Mouse (Mus musculus) hindbrain, postnatal 0 days (tissue): ENCODE results near the gene Sars. TPM values are rescaled to one million over a fixed set of nuclear protein-coding genes. Genes with fewer than 3 reads are reported as not detected.

Experiments used
- ATAC-seq: fragments of 200-750 bp; cut with Nextera tagmentation; 2 replicates; pipeline ENCODE4 v1.8.0; 2017; ENCODE audit warnings: mild to moderate bottlenecking, moderate TSS enrichment, moderate library complexity
- DNase-seq: peaks from one replicate; pipeline ENCODE4 v3.0.0-alpha.2; 2015; ENCODE audit warnings: low spot score
- H3K27ac ChIP-seq: fragments of 300-500 bp; sonication (generic); 2 replicates; pipeline ENCODE4 v1.5.1; 2014; ENCODE audit warnings: mild to moderate bottlenecking
- H3K27me3 ChIP-seq: fragments of 300-500 bp; sonication (generic); 2 replicates; pipeline ENCODE4 v1.6.1; 2014; ENCODE audit warnings: low read length, mixed read lengths; ENCODE audit not compliant: insufficient read depth
- H3K36me3 ChIP-seq: fragments of 300-500 bp; sonication (generic); 2 replicates; pipeline ENCODE4 v1.6.1; 2014; ENCODE audit warnings: low read length, mixed read lengths; ENCODE audit not compliant: insufficient read depth
- H3K4me1 ChIP-seq: fragments of 300-500 bp; sonication (generic); 2 replicates; pipeline ENCODE4 v1.6.1; 2014; ENCODE audit warnings: antibody characterized with exemption, low read length, mixed read lengths; ENCODE audit not compliant: insufficient read depth
- H3K4me2 ChIP-seq: fragments of 300-500 bp; sonication (generic); 2 replicates; pipeline ENCODE4 v1.6.1; 2014; ENCODE audit warnings: low read depth, mild to moderate bottlenecking, low read length, moderate library complexity, mixed read lengths
- H3K4me3 ChIP-seq: fragments of 300-500 bp; sonication (generic); 2 replicates; pipeline ENCODE4 v1.5.1; 2014; ENCODE audit warnings: low read length
- H3K9ac ChIP-seq: fragments of 300-500 bp; sonication (generic); replicated peaks from 2 replicates; pipeline ENCODE4 v1.6.1; 2014; ENCODE audit warnings: mild to moderate bottlenecking, low read length, moderate library complexity, mixed read lengths
- H3K9me3 ChIP-seq: fragments of 300-500 bp; sonication (generic); 2 replicates; pipeline ENCODE4 v1.6.1; 2016; ENCODE audit warnings: low read length, mixed read lengths
- CTCF ChIP-seq: IDR thresholded peaks from 2 replicates; pipeline ENCODE4 v1.5.1; 2016; ENCODE audit warnings: antibody characterized with exemption, control low read depth, low read depth
- WGBS: fragments of 180-500 bp; shearing (Covaris S2); extraction: QIAGEN DNeasy Blood & Tissue Kit; methylation state at CpG from one replicate; pipeline ENCODE4 v1.1.7; 2014; 5-methylcytosine and 5-hydroxymethylcytosine counted together
- polyA plus RNA-seq: library from polyadenylated mRNA; unstranded; fragments of >200 nt; fragmentation: Nextera tagmentation; extraction: Ambion mirVana; gene quantifications from 2 replicates; pipeline ENCODE4 v1.2.1, GENCODE M21; 2015
- total RNA-seq: library from RNA; depleted of rRNA; stranded (reverse); fragments of >200 nt; gene quantifications from 2 replicates; pipeline ENCODE4 v1.2.3, GENCODE M21; 2014

The Sars gene
- total and polyA plus RNA-seq, 2 experiments from 2014 or later, result 122 to 214 TPM

DNA sequence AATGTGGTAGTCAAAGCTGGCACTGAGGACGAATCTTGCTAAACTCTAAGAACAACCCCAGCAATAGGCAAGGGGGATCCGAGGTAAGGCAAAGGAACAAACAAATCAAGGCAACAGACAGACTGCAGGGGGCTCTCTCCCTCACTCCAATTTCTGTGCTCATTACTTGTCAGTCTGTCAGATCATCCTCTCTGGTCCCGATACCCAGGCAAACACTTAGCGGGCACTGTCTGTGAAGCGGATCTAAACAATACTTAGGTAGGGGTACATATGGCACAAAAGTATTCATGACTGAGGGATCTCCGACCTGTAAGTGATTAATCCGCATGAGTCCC lies 8.7 kb downstream of the Sars start:
- peaks cover 16% of the 10 kb centered on the region for H3K36me3 ChIP-seq
- H3K4me3 ChIP-seq, result no peak overlapping the region
- 56% methylated on average over 7 of the region's 7 CpGs for WGBS
- no peak overlapping the region for H3K27ac ChIP-seq
- H3K9me3 ChIP-seq, result no peaks in the 10 kb centered on the region
- H3K27me3 ChIP-seq, result no peaks in the 10 kb centered on the region
- ATAC-seq (no peak), DNase-seq (no peak)
- H3K4me1 ChIP-seq, result no peaks in the 10 kb centered on the region; the same call in 1 of the 2 replicates
- H3K9ac ChIP-seq, result no peak overlapping the region
- peak; percentile 39; the same call in 1 of the 2 replicates for TF ChIP-seq CTCF
- no peak overlapping the region for H3K4me2 ChIP-seq

DNA sequence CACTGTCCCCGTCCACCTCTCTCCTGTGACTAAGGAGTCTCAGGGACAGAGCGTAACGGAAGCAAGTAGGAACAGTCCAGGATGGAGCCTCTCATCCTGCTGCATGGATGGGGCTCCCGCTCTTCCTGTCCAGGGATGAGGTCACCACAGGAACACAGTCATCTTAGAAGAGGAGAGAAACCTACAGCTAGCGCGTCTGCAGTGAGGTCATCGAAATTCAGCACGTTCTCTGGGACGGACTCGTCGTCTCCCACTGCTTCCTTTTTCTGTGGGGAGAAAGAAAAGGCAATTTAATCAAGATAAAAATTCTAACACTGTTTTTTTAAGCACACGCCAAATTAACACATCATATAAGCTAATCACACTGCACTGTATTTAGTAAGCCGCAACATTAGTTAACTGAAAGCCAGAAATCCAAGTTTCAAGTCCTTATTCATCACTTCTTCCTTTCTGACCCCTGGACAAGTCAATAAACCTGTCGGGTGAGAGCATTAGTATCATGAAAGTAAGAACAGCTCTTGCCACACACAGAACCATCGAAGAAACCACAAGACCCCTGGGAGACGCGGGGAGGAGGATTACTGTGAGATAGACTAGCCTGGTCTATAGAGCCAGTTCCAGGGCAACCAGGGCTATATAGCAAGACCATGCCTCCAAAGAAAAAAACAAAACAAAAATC lies 9.2 kb downstream of the Sars start:
- H3K9me3 ChIP-seq, result no peaks in the 10 kb centered on the region
- no peaks in the 10 kb centered on the region; the same call in 1 of the 2 replicates for H3K4me1 ChIP-seq
- WGBS, result 69% methylated on average over 17 of the region's 17 CpGs

DNA sequence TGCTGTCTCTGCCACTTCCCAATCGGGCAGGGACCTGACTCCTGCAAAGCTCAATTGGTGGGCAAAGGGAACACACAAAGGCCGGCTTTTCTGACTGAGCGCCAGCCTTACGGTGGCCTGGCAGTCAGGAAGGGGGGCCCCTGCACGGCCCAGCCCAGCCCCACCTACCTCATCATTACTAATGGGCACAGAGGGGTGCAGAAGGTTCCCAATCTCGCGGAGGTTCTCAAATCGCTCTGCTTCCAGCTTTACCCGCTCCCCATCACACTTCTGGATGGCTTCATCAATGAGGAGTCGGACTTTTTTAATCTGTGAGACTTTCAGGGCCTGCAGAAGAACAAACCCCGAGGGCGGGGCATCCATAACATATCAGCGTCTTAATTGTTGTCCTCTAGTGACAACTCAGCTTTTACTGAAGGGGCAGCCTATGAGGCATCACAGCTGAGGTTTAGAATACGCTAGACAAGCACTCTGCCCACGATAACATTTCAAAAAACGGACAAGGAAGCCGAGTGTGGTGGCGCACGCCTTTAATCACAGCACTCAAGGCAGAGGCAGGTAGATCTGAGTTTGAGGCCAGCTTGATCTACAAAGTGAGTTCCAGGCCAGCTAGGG lies 11.0 kb downstream of the Sars start:
- no peaks in the 10 kb centered on the region; the same call in 1 of the 2 replicates for H3K4me1 ChIP-seq
- no peaks in the 10 kb centered on the region for H3K27me3 ChIP-seq
- peaks cover 29% of the 10 kb centered on the region for H3K36me3 ChIP-seq
- H3K4me2 ChIP-seq, result no peak overlapping the region
- H3K9me3 ChIP-seq, result no peaks in the 10 kb centered on the region
- no peak overlapping the region for H3K9ac ChIP-seq
- DNase-seq, result no peak
- ATAC-seq, result no peak
- H3K4me3 ChIP-seq, result no peak overlapping the region
- TF ChIP-seq CTCF, result no peak
- 24% methylated on average over 19 of the region's 19 CpGs for WGBS
- peak overlapping the region; percentile 65 for H3K27ac ChIP-seq

More for the DNA sequence above, 9.2 kb downstream of the Sars start:
- Histone ChIP-seq H3K27me3 (no peaks in the 10 kb centered on the region), H3K36me3 (peaks cover 21% of the 10 kb centered on the region), H3K9ac (no peak overlapping the region), H3K27ac (no peak overlapping the region), H3K4me2 (no peak overlapping the region), H3K4me3 (no peak overlapping the region)
- DNase-seq, result no peak
- ATAC-seq, result no peak
- no peak for TF ChIP-seq CTCF

DNA sequence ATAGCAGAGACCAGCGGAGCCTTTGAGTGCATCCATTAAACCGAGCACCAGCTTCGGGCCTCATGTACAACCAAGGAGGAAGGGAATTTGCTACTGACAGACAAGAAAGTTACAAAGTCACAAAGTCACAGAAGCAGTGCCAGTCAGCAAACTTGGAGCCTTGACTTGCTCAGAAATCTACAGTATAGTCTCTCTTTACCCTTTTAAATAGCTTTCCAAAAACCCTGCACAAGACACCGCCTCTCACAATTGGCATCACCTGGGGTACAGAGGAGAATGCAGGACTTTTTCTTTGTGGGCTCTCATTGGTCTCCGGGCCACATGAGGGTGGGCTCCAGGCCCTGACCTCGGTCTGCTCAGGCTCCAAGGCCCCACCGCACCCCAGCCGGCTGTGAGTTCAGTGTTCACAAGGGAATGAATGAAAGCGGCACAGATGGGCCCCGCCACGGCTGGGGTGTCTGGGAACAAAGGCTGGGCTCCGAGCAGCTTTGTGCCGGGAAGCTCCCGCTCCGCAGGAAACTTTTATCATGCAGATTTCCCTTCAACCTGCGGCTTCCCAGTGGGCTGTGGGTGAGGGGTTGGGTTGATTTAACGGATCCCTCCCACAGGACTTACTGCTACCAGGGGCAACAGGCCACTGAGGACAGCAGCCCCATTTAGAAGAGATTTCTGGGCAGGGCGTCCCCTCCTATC lies 11.7 kb downstream of the Sars start:
- ATAC-seq, result peak; percentile 88
- no peak overlapping the region for H3K4me3 ChIP-seq
- H3K4me1 ChIP-seq, result no peaks in the 10 kb centered on the region; the same call in 1 of the 2 replicates
- H3K9ac ChIP-seq, result no peak overlapping the region
- DNase-seq, result peak; percentile 74
- TF ChIP-seq CTCF, result no peak
- no peaks in the 10 kb centered on the region for H3K9me3 ChIP-seq
- no peak overlapping the region for H3K4me2 ChIP-seq
- peaks cover 36% of the 10 kb centered on the region for H3K36me3 ChIP-seq
- H3K27me3 ChIP-seq, result no peaks in the 10 kb centered on the region
- H3K27ac ChIP-seq, result peak overlapping the region; percentile 65
- 15% methylated on average over 18 of the region's 18 CpGs for WGBS

DNA sequence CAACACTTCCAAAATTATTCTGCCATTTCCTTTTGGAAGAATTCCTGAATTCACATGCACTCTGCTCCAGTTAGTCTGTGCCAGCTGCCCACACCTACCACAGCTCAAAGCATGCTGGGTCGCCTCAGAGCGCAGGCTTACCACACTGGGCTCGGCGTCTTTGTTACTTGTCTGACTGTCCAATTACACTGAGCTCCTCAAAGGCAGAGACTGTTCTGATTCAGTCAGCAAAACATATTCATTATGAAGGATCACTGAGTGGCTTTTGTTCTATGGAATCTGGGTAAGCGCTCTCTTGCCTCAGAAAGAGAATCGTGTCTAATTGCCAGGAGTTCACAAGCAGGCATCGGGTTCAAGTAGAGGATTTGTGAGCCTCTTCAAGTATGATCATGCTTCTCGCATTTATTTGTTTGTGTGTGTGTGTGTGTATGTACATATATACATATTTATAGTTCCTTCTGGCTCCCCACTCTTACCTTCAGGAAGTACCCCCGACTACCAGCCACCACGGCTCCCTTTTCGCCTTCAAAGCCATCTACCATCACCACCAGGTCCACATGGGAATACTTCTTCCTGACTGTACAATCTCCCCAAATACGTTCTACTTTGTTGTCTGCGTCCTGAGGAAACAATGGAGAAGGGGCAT lies 12.3 kb downstream of the Sars start:
- H3K9me3 ChIP-seq, result no peaks in the 10 kb centered on the region
- no peaks in the 10 kb centered on the region; the same call in 1 of the 2 replicates for H3K4me1 ChIP-seq
- H3K9ac ChIP-seq, result no peak overlapping the region
- no peak for ATAC-seq
- no peak overlapping the region for H3K4me3 ChIP-seq
- H3K4me2 ChIP-seq, result no peak overlapping the region
- H3K27me3 ChIP-seq, result no peaks in the 10 kb centered on the region
- TF ChIP-seq CTCF, result no peak
- 31% methylated on average over 13 of the region's 13 CpGs for WGBS
- peak; percentile 19 for DNase-seq
- H3K36me3 ChIP-seq, result peaks cover 42% of the 10 kb centered on the region
- peak overlapping the region; percentile 65 for H3K27ac ChIP-seq

DNA sequence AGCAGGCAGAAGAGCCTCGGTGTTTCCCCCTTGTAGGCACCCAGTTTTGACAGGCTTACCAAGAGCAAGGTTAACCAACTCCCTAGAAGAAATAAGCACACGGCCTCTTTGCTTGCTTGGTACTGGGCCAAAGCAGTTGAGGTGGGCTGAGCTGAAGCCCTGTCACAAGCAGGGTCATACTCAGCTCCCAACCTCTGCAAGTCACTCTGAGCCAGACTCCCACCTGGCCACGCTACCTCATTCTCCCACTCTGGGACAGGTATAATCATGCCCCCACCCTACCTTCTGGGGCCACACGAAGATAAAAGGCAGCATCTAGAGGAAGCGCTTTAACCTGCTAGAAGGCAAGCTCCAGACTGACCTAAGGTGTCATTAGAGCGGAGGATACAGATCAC lies 19.4 kb downstream of the Sars start:
- TF ChIP-seq CTCF, result no peak
- peak overlapping the region; percentile 60 for H3K27ac ChIP-seq
- no peak overlapping the region for H3K4me2 ChIP-seq
- no peak overlapping the region for H3K4me3 ChIP-seq
- peaks cover 20% of the 10 kb centered on the region for H3K4me1 ChIP-seq
- H3K36me3 ChIP-seq, result peaks cover 39% of the 10 kb centered on the region
- no peaks in the 10 kb centered on the region for H3K9me3 ChIP-seq
- ATAC-seq (peak; percentile 27; the same call in 1 of the 2 replicates), DNase-seq (no peak)
- no peaks in the 10 kb centered on the region for H3K27me3 ChIP-seq
- no peak overlapping the region for H3K9ac ChIP-seq
- WGBS, result 63% methylated on average over 6 of the region's 6 CpGs
